Mouse (Mus musculus) kidney, postnatal 0 days (tissue): ENCODE data around the gene Hhat. TPM values are rescaled to one million over a fixed set of nuclear protein-coding genes. Genes with fewer than 3 reads are reported as not detected.

Experiments
- ATAC-seq: fragments of 200-750 bp; cut with Nextera tagmentation; replicated peaks from 2 replicates; pipeline ENCODE4 v1.8.0; 2017; ENCODE audit warnings: low read depth, moderate number of reproducible peaks, moderate TSS enrichment, moderate library complexity; ENCODE audit not compliant: low FRiP score
- DNase-seq: peaks from one replicate; pipeline ENCODE4 v3.0.0-alpha.2; 2016; ENCODE audit warnings: low spot score
- H3K27ac ChIP-seq: fragments of 300-500 bp; sonication (generic); 2 replicates; pipeline ENCODE4 v1.5.1; 2014; ENCODE audit warnings: mild to moderate bottlenecking
- H3K27me3 ChIP-seq: fragments of 300-500 bp; sonication (generic); 2 replicates; pipeline ENCODE4 v1.6.1; 2014; ENCODE audit warnings: low read length, mixed read lengths; ENCODE audit not compliant: insufficient read depth
- H3K36me3 ChIP-seq: fragments of 300-500 bp; sonication (generic); 2 replicates; pipeline ENCODE4 v1.6.1; 2014; ENCODE audit warnings: low read length, mixed read lengths; ENCODE audit not compliant: insufficient read depth
- H3K4me1 ChIP-seq: fragments of 300-500 bp; sonication (generic); replicated peaks from 2 replicates; pipeline ENCODE4 v1.6.1; 2014; ENCODE audit warnings: antibody characterized with exemption, low read length, mixed read lengths; ENCODE audit not compliant: insufficient read depth
- H3K4me2 ChIP-seq: fragments of 300-500 bp; sonication (generic); 2 replicates; pipeline ENCODE4 v1.6.1; 2014; ENCODE audit warnings: mild to moderate bottlenecking, low read length, moderate library complexity, mixed read lengths
- H3K4me3 ChIP-seq: fragments of 300-500 bp; sonication (generic); replicated peaks from 2 replicates; pipeline ENCODE4 v1.5.1; 2014; ENCODE audit warnings: low read depth, low read length
- H3K9ac ChIP-seq: fragments of 300-500 bp; sonication (generic); 2 replicates; pipeline ENCODE4 v1.6.1; 2014; ENCODE audit warnings: low read depth, low read length
- H3K9me3 ChIP-seq: fragments of 300-500 bp; sonication (generic); replicated peaks from 2 replicates; pipeline ENCODE4 v1.6.1; 2016; ENCODE audit warnings: low read length, inconsistent platforms, mixed read lengths
- CTCF ChIP-seq: IDR thresholded peaks from 2 replicates; pipeline ENCODE4 v1.5.1; 2016; ENCODE audit warnings: antibody characterized with exemption, low read depth, mild to moderate bottlenecking, moderate library complexity
- WGBS: fragments of 180-500 bp; shearing (Covaris S2); extraction: QIAGEN DNeasy Blood & Tissue Kit; methylation state at CpG from one replicate; pipeline ENCODE4 v1.1.7; 2014; 5-methylcytosine and 5-hydroxymethylcytosine counted together
- polyA plus RNA-seq: library from polyadenylated mRNA; unstranded; fragments of >200 nt; fragmentation: Nextera tagmentation; extraction: Ambion mirVana; gene quantifications from 2 replicates; pipeline ENCODE4 v1.2.1, GENCODE M21; 2015

The Hhat gene
- polyA plus RNA-seq, 1 experiment from 2014 or later, result 13.5 TPM

- no peak for ATAC-seq
- H3K9me3 ChIP-seq, result no peaks in the 10 kb centered on the region
- peak; percentile 81 for DNase-seq
- no peak overlapping the region for H3K27ac ChIP-seq
- TF ChIP-seq CTCF, result no peak
- 0 out of 2 replicates have a peak, but pooled peaks cover 3% of the 10 kb centered on the region for H3K4me1 ChIP-seq
- no peak overlapping the region for H3K4me3 ChIP-seq
- H3K4me2 ChIP-seq, result no peak overlapping the region
- no peaks in the 10 kb centered on the region for H3K27me3 ChIP-seq
- no peak overlapping the region for H3K9ac ChIP-seq
- H3K36me3 ChIP-seq, result no peaks in the 10 kb centered on the region
- WGBS, result 53% methylated on average over 4 of the region's 4 CpGs
Observed at GRCm38 (mm10) chr1:192472366-192472765, 298.7 kb downstream of the Hhat start.

GRCm38 (mm10) chr1:192463732-192464131, 307.3 kb downstream of the Hhat start:
- H3K4me1 ChIP-seq, result no peaks in the 10 kb centered on the region
- H3K4me2 ChIP-seq, result no peak overlapping the region
- H3K36me3 ChIP-seq, result no peaks in the 10 kb centered on the region
- 75% methylated on average over 4 of the region's 4 CpGs for WGBS
- H3K27me3 ChIP-seq, result no peaks in the 10 kb centered on the region
- no peak overlapping the region for H3K27ac ChIP-seq
- ATAC-seq (no peak), DNase-seq (no peak)
- TF ChIP-seq CTCF, result no peak
- H3K9ac ChIP-seq, result no peak overlapping the region
- H3K4me3 ChIP-seq, result no peak overlapping the region
- H3K9me3 ChIP-seq, result no peaks in the 10 kb centered on the region

- DNase-seq (peak; percentile 76), ATAC-seq (no peak)
- H3K9ac ChIP-seq, result no peak overlapping the region
- H3K4me1 ChIP-seq, result no peaks in the 10 kb centered on the region
- no peak overlapping the region for H3K4me3 ChIP-seq
- no peaks in the 10 kb centered on the region for H3K27me3 ChIP-seq
- no peak overlapping the region for H3K27ac ChIP-seq
- peak; percentile 8; the same call in 1 of the 2 replicates for TF ChIP-seq CTCF
- WGBS, result 84% methylated on average over 6 of the region's 6 CpGs
- no peak overlapping the region for H3K4me2 ChIP-seq
- H3K36me3 ChIP-seq, result no peaks in the 10 kb centered on the region
- no peaks in the 10 kb centered on the region for H3K9me3 ChIP-seq
Observed at GRCm38 (mm10) chr1:192457526-192458206, 313.4 kb downstream of the Hhat start.

GRCm38 (mm10) chr1:192457037-192457436, 314.0 kb downstream of the Hhat start:
- H3K27ac ChIP-seq, result no peak overlapping the region
- no peaks in the 10 kb centered on the region for H3K9me3 ChIP-seq
- no peaks in the 10 kb centered on the region for H3K36me3 ChIP-seq
- no peak overlapping the region for H3K4me2 ChIP-seq
- no peaks in the 10 kb centered on the region for H3K4me1 ChIP-seq
- H3K4me3 ChIP-seq, result no peak overlapping the region
- no peak overlapping the region for H3K9ac ChIP-seq
- H3K27me3 ChIP-seq, result no peaks in the 10 kb centered on the region
- WGBS, result 62% methylated on average over 3 of the region's 3 CpGs
- ATAC-seq, result no peak
- DNase-seq, result no peak
- TF ChIP-seq CTCF, result no peak

GRCm38 (mm10) chr1:192454981-192455380, 316.0 kb downstream of the Hhat start:
- Histone ChIP-seq H3K36me3 (no peaks in the 10 kb centered on the region), H3K27me3 (no peaks in the 10 kb centered on the region), H3K27ac (no peak overlapping the region), H3K9me3 (no peaks in the 10 kb centered on the region), H3K4me3 (no peak overlapping the region), H3K9ac (no peak overlapping the region), H3K4me2 (no peak overlapping the region), H3K4me1 (no peaks in the 10 kb centered on the region)
- no peak for TF ChIP-seq CTCF
- WGBS, result 57% methylated on average over 4 of the region's 4 CpGs
- no peak for ATAC-seq
- DNase-seq, result no peak

- Histone ChIP-seq H3K4me2 (no peak overlapping the region), H3K9ac (no peak overlapping the region), H3K9me3 (no peaks in the 10 kb centered on the region), H3K27ac (no peak overlapping the region), H3K36me3 (no peaks in the 10 kb centered on the region), H3K27me3 (no peaks in the 10 kb centered on the region), H3K4me3 (no peak overlapping the region), H3K4me1 (no peaks in the 10 kb centered on the region)
- TF ChIP-seq CTCF, result no peak
- ATAC-seq (no peak), DNase-seq (no peak)
- WGBS, result 28% methylated on average over 1 of the region's 1 CpGs
Observed at GRCm38 (mm10) chr1:192454501-192454900, 316.5 kb downstream of the Hhat start.

- TF ChIP-seq CTCF, result no peak
- Histone ChIP-seq H3K4me1 (no peaks in the 10 kb centered on the region), H3K27me3 (no peaks in the 10 kb centered on the region), H3K9me3 (no peaks in the 10 kb centered on the region), H3K9ac (no peak overlapping the region), H3K27ac (no peak overlapping the region), H3K4me3 (no peak overlapping the region), H3K4me2 (no peak overlapping the region), H3K36me3 (no peaks in the 10 kb centered on the region)
- DNase-seq, result no peak
- ATAC-seq, result no peak
- WGBS, result 79% methylated on average over 4 of the region's 4 CpGs
Observed at GRCm38 (mm10) chr1:192451722-192452121, 319.3 kb downstream of the Hhat start.
